Mouse (Mus musculus): ENCODE results near the gene Foxred1. TPM values are rescaled to one million over a fixed set of nuclear protein-coding genes. Genes with fewer than 3 reads are reported as not detected.

Gene Foxred1
- total RNA-seq (2015; ENCODE audit: low replicate concordance) (4.8 and 9.0 TPM in 2 replicates), total RNA-seq (2017; ENCODE audit: low replicate concordance) (7.3 and 10.7 TPM in 2 replicates)

DNA sequence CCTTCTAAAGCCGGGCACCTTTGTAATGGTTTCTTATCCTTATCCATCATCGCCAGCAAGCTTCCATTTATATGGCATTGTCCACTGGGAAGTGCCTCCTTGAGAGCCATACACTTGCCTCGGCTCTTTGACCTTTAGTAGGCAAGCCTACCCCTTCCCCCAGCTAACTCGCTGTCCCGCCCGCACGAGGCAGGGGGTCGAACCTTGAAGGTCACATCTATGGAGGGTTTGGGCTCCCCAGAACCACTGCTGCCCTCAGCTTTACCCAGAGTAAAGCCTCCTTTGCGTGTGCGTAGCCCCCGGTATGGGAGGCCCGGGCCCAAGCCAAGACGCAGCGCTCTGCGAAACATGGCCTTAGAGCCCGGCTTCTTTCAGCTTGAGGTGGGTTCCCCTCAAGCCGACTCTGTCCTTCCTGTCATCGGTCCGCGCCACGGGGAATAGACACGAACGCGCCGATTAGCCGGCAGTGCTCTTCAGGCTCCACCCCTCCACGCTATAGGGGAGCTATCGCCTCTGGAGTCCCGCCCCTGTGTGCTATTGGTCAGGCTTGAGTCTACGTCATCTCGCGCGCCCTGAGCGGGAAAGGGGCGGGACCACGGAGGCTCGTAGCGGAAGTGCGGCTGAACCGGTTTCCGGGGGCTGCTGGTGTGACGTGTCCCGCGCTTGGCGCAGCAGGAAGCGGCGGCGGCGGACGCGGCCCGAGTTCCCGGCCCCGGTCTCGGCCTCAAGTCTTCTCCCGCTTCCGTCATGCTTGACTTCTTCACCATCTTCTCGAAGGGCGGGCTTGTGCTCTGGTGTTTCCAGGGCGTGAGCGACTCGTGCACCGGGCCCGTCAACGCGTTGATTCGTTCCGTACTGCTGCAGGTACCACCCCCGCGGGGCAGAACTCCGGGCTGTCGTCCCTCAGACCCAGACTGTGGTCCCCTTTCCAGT lies at the start of gene Foxred1:
TSS of gene Foxred1 (minus strand) at position 514 of the 933 bp plus-strand sequence.
- ATAC-seq (replicated peaks; ENCODE audit: low FRiP score, poor library complexity, severe bottlenecking): peak; percentile 97

DNA sequence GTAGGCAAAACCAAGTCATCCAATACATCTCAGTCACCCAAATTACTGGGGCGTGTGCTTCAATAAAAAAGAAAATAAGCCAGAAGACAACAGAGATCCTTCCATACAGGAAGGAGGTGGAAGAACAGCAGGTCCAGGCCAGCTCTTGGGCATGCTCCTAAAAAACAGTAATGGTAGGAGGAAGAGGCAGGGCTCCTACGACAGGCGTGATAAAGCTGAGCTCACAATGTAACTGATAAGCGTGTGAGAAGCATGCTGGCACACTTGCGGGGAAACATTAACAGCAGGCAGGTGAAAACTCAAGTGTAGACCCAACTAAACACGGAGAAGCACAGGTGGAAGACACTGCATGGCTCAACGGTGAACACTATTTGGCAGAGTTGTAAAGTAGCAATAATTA lies 46.5 kb upstream of the Foxred1 start:
- no peak for ATAC-seq (replicated peaks; ENCODE audit: low FRiP score, poor library complexity, severe bottlenecking)

- no peak for ATAC-seq (replicated peaks; ENCODE audit: low FRiP score, poor library complexity, severe bottlenecking)
Measured at GRCm38 (mm10) chr9:35249476-35249875, 38.6 kb upstream of the Foxred1 start.

- no peak for ATAC-seq (replicated peaks; ENCODE audit: low FRiP score, poor library complexity, severe bottlenecking)
Measured at GRCm38 (mm10) chr9:35247405-35247804, 36.5 kb upstream of the Foxred1 start.

GRCm38 (mm10) chr9:35239734-35240133 lies 28.9 kb upstream of the Foxred1 start:
- no peak for ATAC-seq (replicated peaks; ENCODE audit: low FRiP score, poor library complexity, severe bottlenecking)

GRCm38 (mm10) chr9:35238915-35239571 lies 28.2 kb upstream of the Foxred1 start:
- no peak for ATAC-seq (replicated peaks; ENCODE audit: low FRiP score, poor library complexity, severe bottlenecking)

GRCm38 (mm10) chr9:35238371-35238770 lies 27.5 kb upstream of the Foxred1 start:
- ATAC-seq (replicated peaks; ENCODE audit: low FRiP score, poor library complexity, severe bottlenecking): no peak

GRCm38 (mm10) chr9:35235996-35236395 lies 25.1 kb upstream of the Foxred1 start:
- ATAC-seq (replicated peaks; ENCODE audit: low FRiP score, poor library complexity, severe bottlenecking): no peak

DNA sequence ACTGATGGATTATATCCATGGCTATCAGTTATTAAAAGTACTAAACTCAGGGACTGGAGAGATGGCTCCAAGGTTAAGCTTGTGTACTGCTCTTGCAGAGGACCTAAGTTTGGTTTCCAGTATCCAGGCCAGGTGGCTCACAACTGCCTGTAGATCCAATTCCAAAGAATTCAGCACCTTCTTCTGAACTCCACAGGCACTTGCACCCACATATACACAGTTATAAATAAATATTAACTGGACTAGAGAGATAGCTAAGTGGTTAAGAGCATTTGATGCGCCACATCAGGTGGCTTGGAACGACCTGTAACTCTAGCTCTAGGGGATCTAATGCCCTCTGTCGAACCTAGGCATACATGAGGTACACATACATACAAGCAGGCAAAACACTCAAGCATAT lies 17.8 kb upstream of the Foxred1 start:
- no peak for ATAC-seq (replicated peaks; ENCODE audit: low FRiP score, poor library complexity, severe bottlenecking)

- no peak for ATAC-seq (replicated peaks; ENCODE audit: low FRiP score, poor library complexity, severe bottlenecking)
Measured at GRCm38 (mm10) chr9:35223466-35223865, 12.6 kb upstream of the Foxred1 start.

DNA sequence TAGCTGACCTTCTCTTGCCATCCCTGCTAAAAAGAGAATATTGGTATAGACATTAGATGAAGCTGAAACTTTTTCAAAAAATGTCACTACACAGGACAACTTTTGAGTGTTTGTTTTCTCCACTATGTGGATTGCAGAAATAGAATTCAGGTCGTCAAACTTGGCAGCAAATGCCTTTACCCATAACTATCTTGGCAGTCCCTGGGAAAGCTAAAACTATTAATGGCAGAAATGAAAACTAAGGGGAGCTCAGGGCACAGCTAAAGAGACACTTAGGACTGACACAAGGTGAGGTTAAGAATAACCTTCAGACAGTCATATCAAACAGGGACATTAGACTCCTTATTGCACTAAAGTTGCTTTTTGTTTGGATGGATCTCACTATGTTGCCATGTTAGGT lies 7.1 kb upstream of the Foxred1 start:
- no peak for ATAC-seq (replicated peaks; ENCODE audit: low FRiP score, poor library complexity, severe bottlenecking)

DNA sequence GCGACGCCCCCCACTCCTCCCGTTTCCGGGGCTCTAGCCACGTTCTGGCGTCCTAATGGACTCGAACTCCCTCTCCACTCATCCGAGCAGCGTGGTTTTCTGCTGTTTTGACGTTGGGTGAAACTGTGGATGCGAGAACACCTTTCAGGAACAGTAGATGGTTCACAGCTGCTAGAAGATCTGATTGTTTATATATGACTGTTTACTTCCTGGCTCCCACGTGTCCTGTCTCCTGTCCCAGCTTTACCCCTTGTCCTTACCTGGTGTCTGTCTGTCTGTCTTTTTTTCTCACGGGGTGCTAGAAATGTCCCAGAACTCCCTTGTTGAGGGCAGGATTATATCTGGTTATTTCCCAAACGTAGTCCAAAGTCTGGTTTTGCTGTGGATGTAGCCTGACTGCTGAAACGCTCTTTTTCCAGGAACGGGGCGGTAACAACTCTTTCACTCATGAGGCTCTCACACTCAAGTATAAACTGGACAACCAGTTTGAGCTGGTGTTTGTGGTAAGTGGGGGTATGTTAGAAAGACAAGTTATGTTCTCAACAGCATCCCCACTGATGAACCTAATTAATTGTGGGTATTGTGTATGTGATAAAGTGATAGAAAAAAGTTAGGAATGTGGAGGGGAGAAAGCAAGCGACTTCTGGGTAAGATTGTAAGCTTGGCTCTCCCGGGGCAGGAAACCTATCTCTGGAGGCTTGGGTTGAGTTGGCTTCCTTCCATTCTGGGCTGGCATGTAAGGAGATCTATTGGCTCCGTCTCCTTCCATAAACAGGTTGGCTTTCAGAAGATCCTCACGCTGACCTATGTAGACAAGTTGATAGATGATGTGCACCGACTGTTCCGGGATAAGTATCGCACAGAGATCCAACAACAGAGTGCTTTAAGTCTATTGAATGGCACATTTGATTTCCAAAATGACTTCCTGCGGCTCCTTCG lies 987 bp upstream of the Foxred1 start:
- ATAC-seq (replicated peaks; ENCODE audit: low FRiP score, poor library complexity, severe bottlenecking): no peak

DNA sequence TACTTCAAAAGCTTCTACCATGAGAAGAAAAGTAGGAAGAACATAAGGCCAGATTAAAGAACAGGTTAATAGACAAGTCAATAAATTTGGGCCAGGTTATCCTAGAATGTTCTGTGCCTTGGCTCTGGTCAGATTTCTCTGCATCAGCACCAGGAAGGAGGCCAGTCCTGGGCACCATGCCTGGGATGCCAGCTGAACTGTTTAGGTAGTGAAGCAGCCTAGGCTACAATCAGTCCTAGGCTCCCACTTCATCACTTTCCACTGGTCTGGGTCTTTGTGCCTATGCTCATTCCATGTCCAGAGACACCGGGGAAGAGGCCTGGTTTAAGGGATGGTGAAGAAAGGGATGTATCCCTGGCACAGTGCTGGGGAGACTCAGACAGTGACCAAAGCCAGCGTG lies 6.4 kb downstream of the Foxred1 start:
- no peak for ATAC-seq (replicated peaks; ENCODE audit: low FRiP score, poor library complexity, severe bottlenecking)

DNA sequence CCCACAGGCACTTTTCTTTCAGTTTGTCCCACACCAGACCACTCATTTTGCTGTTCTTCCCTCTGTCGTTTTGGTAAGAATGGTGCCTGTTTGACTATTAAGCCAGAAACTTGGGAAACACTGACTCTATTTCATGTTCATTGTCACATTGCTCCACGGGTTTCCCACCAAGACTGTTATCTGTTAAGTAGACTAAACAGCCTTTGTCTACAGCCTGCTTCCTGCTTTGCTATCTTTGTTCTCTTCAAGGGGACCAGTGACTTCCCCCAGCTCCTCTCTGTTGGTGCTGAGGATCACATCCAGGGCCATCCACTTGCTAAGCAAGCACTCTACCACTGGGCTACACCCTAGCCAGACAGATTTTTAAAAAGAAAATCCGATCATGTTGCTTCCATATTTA lies 7.3 kb downstream of the Foxred1 start:
- ATAC-seq (replicated peaks; ENCODE audit: low FRiP score, poor library complexity, severe bottlenecking): no peak

- peak; percentile 13; the same call in 1 of the 2 replicates for ATAC-seq (replicated peaks; ENCODE audit: low FRiP score, poor library complexity, severe bottlenecking)
Measured at GRCm38 (mm10) chr9:35200529-35201060, 10.3 kb downstream of the Foxred1 start.

- peak; percentile 95 for ATAC-seq (replicated peaks; ENCODE audit: low FRiP score, poor library complexity, severe bottlenecking)
Measured at GRCm38 (mm10) chr9:35199772-35200471, 10.9 kb downstream of the Foxred1 start, which contains the start of the genes Srpr and Tirap. Srpr (plus strand) TSS chr9:35200175. Tirap (minus strand) TSS chr9:35200291.

GRCm38 (mm10) chr9:35198945-35199771 lies 11.7 kb downstream of the Foxred1 start:
- ATAC-seq (replicated peaks; ENCODE audit: low FRiP score, poor library complexity, severe bottlenecking): no peak

DNA sequence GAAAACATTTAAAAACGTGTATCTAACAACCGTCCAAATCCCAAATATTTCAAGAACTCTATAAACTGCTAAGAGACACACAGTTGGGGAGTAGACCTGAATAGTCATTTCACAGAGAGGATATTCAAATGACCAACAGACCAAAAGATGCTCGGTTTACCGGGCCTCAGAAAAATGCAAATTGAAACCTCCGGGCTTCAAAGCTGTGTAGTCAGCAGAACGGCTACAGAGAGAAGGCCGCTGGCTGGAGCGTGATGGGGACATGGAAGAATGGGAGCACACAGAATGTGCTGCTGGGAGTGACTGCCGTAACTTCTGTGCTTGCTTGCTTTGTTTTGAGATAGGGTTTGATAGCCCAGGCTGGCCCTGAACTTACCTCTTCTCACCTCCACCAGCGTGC lies 12.5 kb downstream of the Foxred1 start:
- ATAC-seq (replicated peaks; ENCODE audit: low FRiP score, poor library complexity, severe bottlenecking): no peak
